Mouse (Mus musculus): Measurements from ENCODE around the gene Kng1. TPM values are rescaled to one million over a fixed set of nuclear protein-coding genes. Genes with fewer than 3 reads are reported as not detected.
"Not testable (repeated sequence)": the region's sequence is repeated elsewhere in the genome, so short reads cannot be mapped to it uniquely, and the experiment has no call there.

Kng1 gene
- polyA plus RNA-seq (2011; ENCODE audit: insufficient read length, low read depth, missing spikeins): 1.4 and 1.5 TPM in 2 replicates

- H3K4me3 ChIP-seq (ENCODE audit: insufficient read depth, low read length); H3K4me1 ChIP-seq (ENCODE audit: control insufficient read depth, insufficient read depth, low read length): not testable (repeated sequence)
Observed at GRCm38 (mm10) chr16:23057668-23058447, at the start of gene Kng1. Gene Kng1 (plus strand): TSS chr16:23057865.

GRCm38 (mm10) chr16:23013786-23014185 is 43.9 kb upstream of the Kng1 start:
- H3K4me3 ChIP-seq (ENCODE audit: insufficient read depth, low read length); H3K27ac ChIP-seq (ENCODE audit: insufficient read depth, low read length); H3K4me1 ChIP-seq (ENCODE audit: control insufficient read depth, insufficient read depth, low read length): not testable (repeated sequence)

More at GRCm38 (mm10) chr16:23057668-23058447, at the start of gene Kng1:
- peak within 1 kb of the TSS; percentile 38; the same call in 1 of the 2 replicates for H3K27ac ChIP-seq (ENCODE audit: insufficient read depth, low read length)

GRCm38 (mm10) chr16:23014645-23015044 is 43.0 kb upstream of the Kng1 start:
- not testable (repeated sequence) for H3K27ac ChIP-seq (ENCODE audit: insufficient read depth, low read length); H3K4me1 ChIP-seq (ENCODE audit: control insufficient read depth, insufficient read depth, low read length); H3K4me3 ChIP-seq (ENCODE audit: insufficient read depth, low read length)

- not testable (repeated sequence) for H3K27ac ChIP-seq (ENCODE audit: insufficient read depth, low read length); H3K4me1 ChIP-seq (ENCODE audit: control insufficient read depth, insufficient read depth, low read length); H3K4me3 ChIP-seq (ENCODE audit: insufficient read depth, low read length)
Observed at GRCm38 (mm10) chr16:23020571-23020970, 37.1 kb upstream of the Kng1 start.

- Histone ChIP-seq H3K27ac (ENCODE audit: insufficient read depth, low read length) (no peak overlapping the region), H3K4me3 (ENCODE audit: insufficient read depth, low read length) (no peak overlapping the region), H3K4me1 (ENCODE audit: control insufficient read depth, insufficient read depth, low read length) (no peaks in the 10 kb centered on the region)
- no peak for TF ChIP-seq CTCF (IDR thresholded peaks at IDR 0.05; ENCODE audit: borderline replicate concordance, insufficient read depth, low read length)
Observed at GRCm38 (mm10) chr16:23025111-23025510, 32.6 kb upstream of the Kng1 start.

GRCm38 (mm10) chr16:23026582-23026981 is 31.1 kb upstream of the Kng1 start:
- H3K4me3 ChIP-seq (ENCODE audit: insufficient read depth, low read length): no peak overlapping the region
- 0 out of 2 replicates have a peak, but pooled peaks cover 2% of the 10 kb centered on the region for H3K4me1 ChIP-seq (ENCODE audit: control insufficient read depth, insufficient read depth, low read length)
- no peak for TF ChIP-seq POLR2A (IDR thresholded peaks at IDR 0.05; ENCODE audit: low read depth, low read length)
- no peak overlapping the region for H3K27ac ChIP-seq (ENCODE audit: insufficient read depth, low read length)

GRCm38 (mm10) chr16:23027341-23027740 is 30.3 kb upstream of the Kng1 start:
- not testable (repeated sequence) for H3K27ac ChIP-seq (ENCODE audit: insufficient read depth, low read length); H3K4me3 ChIP-seq (ENCODE audit: insufficient read depth, low read length); H3K4me1 ChIP-seq (ENCODE audit: control insufficient read depth, insufficient read depth, low read length)

- H3K4me1 ChIP-seq (ENCODE audit: control insufficient read depth, insufficient read depth, low read length); H3K4me3 ChIP-seq (ENCODE audit: insufficient read depth, low read length): not testable (repeated sequence)
- H3K27ac ChIP-seq (ENCODE audit: insufficient read depth, low read length): peak within 1 kb of the TSS; percentile 40; the same call in 1 of the 2 replicates
Observed at GRCm38 (mm10) chr16:23028966-23029600, 28.6 kb upstream of the Kng1 start, which contains the start of gene Kng2. Gene Kng2 (minus strand): TSS chr16:23029482.

- Histone ChIP-seq H3K4me3 (ENCODE audit: insufficient read depth, low read length) (no peak overlapping the region), H3K4me1 (ENCODE audit: control insufficient read depth, insufficient read depth, low read length) (0 out of 2 replicates have a peak, but pooled peaks cover 2% of the 10 kb centered on the region), H3K27ac (ENCODE audit: insufficient read depth, low read length) (peak overlapping the region; percentile 26; the same call in 1 of the 2 replicates)
- no peak for TF ChIP-seq POLR2A (IDR thresholded peaks at IDR 0.05; ENCODE audit: low read depth, low read length)
- TF ChIP-seq CTCF (IDR thresholded peaks at IDR 0.05; ENCODE audit: borderline replicate concordance, insufficient read depth, low read length): no peak
Observed at GRCm38 (mm10) chr16:23030673-23031435, 26.8 kb upstream of the Kng1 start.

- 0 out of 2 replicates have a peak, but pooled peaks cover 2% of the 10 kb centered on the region for H3K4me1 ChIP-seq (ENCODE audit: control insufficient read depth, insufficient read depth, low read length)
- no peak overlapping the region for H3K27ac ChIP-seq (ENCODE audit: insufficient read depth, low read length)
- no peak overlapping the region for H3K4me3 ChIP-seq (ENCODE audit: insufficient read depth, low read length)
- TF ChIP-seq CTCF (IDR thresholded peaks at IDR 0.05; ENCODE audit: borderline replicate concordance, insufficient read depth, low read length): no peak
- no peak for TF ChIP-seq POLR2A (IDR thresholded peaks at IDR 0.05; ENCODE audit: low read depth, low read length)
Observed at GRCm38 (mm10) chr16:23033673-23034072, 24.0 kb upstream of the Kng1 start.

All from embryonic fibroblast, embryonic 13.5 days (primary cell).